Mouse (Mus musculus) liver, adult (tissue): ENCODE measurements around the gene Zfhx2.

Experiments
- GATA4 ChIP-seq: IDR thresholded peaks from 2 replicates; pipeline ENCODE4 v1.6.1; 2014; ENCODE audit warnings: mild to moderate bottlenecking, low read length; ENCODE audit not compliant: insufficient replicate concordance

Zfhx2 gene

DNA sequence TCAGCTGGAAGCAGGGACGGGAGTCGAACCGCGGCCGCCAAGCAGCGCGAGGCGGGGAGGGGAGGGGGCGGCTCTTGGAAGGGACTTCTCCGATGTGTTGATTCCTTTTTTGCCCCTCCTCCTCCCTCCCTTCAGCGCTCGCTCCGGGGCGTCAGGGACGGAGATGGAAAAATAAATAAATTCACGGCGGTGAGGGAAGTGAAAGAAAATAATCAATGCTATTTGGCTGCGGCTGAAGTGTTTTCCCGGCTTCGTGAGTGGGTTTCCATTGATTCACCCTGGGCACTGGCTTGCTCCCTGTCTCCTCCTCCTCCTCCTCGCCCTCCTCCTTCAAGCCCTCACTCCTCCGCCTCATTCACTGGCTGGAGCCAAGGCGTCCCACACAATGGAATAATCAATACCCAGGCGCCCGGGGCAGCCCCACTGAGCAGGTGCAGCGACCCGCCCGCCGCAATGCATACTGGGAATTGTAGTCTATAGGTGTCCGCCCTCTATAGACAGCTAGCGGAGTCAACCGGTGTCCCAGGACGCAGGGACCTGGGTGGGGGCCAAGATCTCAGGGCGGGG is at the start of gene Zfhx2:
TSS of gene Zfhx2 (minus strand) at position 314 of the 567 bp plus-strand sequence.
- no peak for TF ChIP-seq GATA4

- no peak for TF ChIP-seq GATA4
Observed at GRCm38 (mm10) chr14:55139313-55139712, 47.2 kb upstream of the Zfhx2 start.

DNA sequence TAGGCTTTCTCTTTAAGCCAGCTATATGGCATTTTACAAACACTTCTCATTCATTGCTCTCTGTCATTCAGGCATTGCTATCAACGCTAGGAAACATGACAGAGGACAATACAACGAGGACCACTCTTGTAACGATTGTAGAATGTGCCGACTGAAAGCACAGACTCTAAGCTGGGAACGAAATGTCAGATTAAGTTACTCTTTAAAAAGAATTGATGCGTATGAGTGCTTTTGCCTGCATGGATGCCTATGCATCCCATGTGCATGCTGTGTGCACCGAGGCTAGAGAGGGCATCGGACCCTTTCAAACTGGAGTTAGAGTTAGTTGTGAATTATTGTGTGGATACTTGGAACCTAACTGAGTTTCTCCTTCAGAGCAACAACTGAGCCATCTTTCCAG is 43.6 kb upstream of the Zfhx2 start:
- no peak for TF ChIP-seq GATA4

DNA sequence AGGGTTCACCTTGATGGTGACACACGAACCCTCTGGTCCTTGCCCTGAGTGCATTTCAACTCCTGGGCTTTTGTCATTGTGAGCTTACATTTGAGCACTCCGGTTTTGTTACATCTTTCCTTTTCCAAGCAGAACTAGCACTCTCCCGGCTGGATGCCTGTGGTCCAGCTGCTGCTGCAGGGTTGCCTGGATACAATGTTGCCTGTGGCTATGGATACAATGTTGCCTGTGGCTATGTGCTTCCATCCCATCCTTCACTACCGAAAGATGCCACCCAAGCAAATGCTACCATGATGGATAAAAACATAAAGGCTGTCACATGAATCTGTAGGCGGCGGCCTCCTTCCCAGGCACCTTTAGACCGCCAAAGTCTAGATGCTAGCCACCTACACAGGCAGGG is 34.4 kb upstream of the Zfhx2 start:
- no peak for TF ChIP-seq GATA4

DNA sequence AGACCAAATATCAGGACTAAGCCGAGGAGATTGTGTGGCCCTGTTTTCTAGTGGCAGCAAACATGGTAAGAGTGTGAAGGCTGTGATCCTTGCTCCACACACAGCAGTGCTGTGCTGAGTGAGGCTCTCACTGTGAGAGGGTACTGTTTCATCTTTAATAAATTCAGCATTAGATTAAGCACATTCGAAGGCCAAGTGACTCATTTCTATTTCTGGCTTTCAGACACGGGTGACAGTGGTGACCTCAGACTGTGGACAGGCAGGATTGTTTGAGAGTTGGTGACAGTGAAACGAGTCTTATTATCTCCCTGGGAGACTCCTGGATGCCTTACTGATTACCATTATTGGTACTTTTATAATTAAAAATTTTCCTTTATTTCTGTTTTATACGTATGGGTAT is 33.6 kb upstream of the Zfhx2 start:
- TF ChIP-seq GATA4, result no peak

- peak; percentile 49; the same call in 1 of the 2 replicates for TF ChIP-seq GATA4
Observed at GRCm38 (mm10) chr14:55122359-55122758, 30.2 kb upstream of the Zfhx2 start.

DNA sequence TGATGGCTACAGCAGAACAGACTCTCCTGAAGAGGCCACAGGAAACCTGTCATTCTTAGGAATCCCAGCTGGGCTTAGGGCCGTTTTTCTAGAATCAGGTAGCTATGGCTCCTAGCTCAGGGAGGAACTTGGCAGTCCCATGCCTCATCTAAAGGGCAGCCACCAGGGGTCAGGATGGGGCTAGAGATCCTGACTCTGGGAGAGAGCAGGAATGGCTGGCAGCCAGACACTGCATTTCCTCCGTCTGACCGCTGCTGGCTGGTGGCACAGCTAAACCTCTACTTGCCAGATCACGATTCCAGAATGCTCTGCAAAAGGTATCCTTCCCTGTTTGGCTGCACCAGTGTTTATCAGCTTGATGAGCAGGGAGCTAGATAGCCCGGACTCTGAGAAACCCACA is 29.8 kb upstream of the Zfhx2 start:
- TF ChIP-seq GATA4, result no peak

DNA sequence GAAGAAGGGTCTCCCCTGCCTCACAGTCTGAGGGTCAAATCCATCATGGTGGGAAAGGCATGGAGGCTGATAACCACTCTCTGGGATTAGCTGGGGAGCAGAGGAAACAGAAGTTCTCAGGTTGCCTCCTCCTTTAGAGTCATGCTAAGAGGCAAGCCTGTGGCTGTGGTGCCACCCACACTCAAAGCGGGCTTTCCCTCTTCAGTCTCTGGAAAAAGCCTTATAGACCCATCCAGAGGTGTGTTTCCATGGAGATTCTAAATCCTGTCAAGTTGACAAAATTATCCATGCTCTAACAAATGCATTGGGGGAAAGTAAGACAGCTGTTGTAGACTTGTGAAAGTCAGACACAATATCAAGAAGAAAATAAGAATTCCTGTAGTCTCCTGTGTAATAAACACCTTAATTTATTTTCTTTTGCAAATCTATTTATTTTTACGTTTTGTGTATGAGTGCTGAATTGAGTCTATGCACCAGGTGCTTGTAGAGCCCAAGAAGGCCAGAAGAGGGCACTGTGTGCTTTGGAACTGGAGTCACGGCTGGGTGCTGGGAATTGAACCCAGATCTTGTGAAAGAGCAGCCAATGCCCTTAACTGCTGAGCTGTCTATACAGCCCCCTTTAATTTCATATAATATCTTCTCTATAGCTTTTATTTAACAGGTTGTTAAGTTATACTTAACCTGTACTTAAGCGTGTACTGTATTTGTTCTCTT is 27.5 kb upstream of the Zfhx2 start:
- TF ChIP-seq GATA4, result no peak

DNA sequence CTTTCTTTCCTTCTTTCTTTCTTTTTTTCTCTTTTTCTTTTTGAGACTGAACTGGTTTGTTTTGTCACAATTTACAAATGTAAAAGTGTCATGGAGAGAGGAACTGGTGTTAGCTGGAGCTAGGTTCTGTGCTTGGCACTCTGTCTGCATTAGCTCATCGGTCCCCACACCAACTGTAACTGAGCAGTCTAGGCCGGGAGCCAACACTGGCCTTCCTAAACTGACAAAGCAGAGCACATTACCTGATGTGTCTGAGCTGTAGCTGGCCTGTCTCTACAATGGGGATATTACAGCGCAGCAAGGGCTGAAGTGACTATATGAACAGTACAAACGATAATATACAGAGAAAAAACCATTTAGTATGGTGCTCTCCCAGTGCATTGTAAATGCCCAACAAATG is 26.7 kb upstream of the Zfhx2 start:
- no peak for TF ChIP-seq GATA4

DNA sequence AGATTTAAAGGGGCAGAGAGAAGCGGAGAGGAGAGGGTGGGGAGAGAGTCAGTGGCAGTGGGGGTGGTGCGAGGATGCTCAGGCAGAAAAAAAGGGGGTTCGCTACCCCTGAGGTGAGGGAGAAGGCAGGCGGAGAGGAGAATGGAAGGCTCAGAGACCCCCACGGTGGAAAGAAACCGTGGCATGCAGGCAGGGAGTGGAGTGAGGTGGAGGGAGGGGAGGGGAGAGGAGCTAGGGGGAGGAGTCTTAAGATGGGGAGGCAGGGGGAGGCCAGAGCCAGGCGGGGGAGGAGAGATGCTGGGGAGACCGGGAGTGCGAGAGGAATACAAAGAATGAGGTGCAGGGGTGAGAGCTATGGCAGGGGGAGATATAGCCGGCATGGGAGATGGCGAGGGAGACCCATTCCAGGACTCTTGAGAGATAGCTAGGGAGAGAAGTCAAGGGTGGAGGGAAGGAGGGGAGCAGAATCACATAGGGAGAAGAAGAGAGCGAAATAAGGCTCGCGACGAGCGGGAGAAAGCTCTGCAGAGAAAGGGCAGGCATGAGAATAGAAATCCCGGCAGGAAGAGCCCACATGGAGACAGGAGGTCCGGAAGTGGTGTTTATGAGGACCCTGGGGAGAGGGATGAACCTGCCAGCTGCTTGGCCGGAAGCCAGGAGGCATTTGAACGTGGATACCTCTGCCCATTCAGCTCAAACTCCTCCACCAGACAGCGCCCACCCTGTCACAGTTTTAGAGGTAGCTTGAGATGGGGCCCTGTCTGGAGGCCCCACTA is 24.5 kb upstream of the Zfhx2 start, which contains the start of gene Jph4:
TSS of gene Jph4 (minus strand) at position 511 of the 776 bp plus-strand sequence.
- no peak for TF ChIP-seq GATA4

DNA sequence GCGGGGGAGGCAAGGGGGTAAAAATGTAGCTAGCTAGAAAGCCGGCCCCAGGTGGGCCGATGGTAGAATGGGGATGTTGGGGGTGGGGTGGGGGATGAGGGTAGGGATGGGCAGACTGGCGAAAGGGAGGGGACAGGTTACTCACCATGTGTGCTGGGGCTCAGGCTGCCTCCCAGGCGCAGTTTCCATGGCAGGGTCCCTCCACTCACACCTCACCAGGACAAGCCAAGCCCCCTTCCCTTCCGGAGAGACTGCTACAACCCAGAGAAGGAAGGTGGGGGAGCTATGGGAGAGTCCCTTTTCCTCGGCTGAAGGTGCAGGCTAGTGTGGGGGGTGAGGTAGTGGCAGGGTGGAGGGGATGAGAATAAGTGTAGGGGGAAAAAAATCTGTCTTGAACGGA is 23.7 kb upstream of the Zfhx2 start:
- TF ChIP-seq GATA4, result no peak

GRCm38 (mm10) chr14:55114759-55115701 is 22.9 kb upstream of the Zfhx2 start:
- TF ChIP-seq GATA4, result no peak

GRCm38 (mm10) chr14:55113975-55114645 is 22.0 kb upstream of the Zfhx2 start:
- no peak for TF ChIP-seq GATA4

GRCm38 (mm10) chr14:55113351-55113974 is 21.3 kb upstream of the Zfhx2 start:
- no peak for TF ChIP-seq GATA4
